Mouse (Mus musculus) limb, embryonic 15.5 days (tissue): ENCODE measurements around the gene Tefm. TPM values are rescaled to one million over a fixed set of nuclear protein-coding genes. Genes with fewer than 3 reads are reported as not detected.
A peak's percentile ranks its signal among the peaks of the same experiment; 100 is the strongest.
"Not testable (repeated sequence)": the region's sequence is repeated elsewhere in the genome, so short reads cannot be mapped to it uniquely, and the experiment has no call there.

ENCODE experiments used
- ATAC-seq: fragments of 200-750 bp; cut with Nextera tagmentation; 2 replicates; pipeline ENCODE4 v1.8.0; 2017; ENCODE audit warnings: low read depth, moderate TSS enrichment; ENCODE audit not compliant: insufficient number of reproducible peaks, low FRiP score, low TSS enrichment
- H3K27ac ChIP-seq: fragments of 300-500 bp; sonication (generic); 2 replicates; pipeline ENCODE4 v1.5.1; 2015; ENCODE audit warnings: moderate library complexity, mild to moderate bottlenecking, inconsistent platforms
- H3K27me3 ChIP-seq: fragments of 300-500 bp; sonication (generic); 2 replicates; pipeline ENCODE4 v1.6.1; 2015; ENCODE audit warnings: inconsistent platforms
- H3K36me3 ChIP-seq: fragments of 300-500 bp; sonication (generic); 2 replicates; pipeline ENCODE4 v1.6.1; 2015; ENCODE audit warnings: inconsistent platforms
- H3K4me1 ChIP-seq: fragments of 300-500 bp; sonication (generic); 2 replicates; pipeline ENCODE4 v1.6.1; 2015; ENCODE audit warnings: inconsistent platforms
- H3K4me2 ChIP-seq: fragments of 300-500 bp; sonication (generic); 2 replicates; pipeline ENCODE4 v1.6.1; 2015; ENCODE audit warnings: mild to moderate bottlenecking, inconsistent platforms
- H3K4me3 ChIP-seq: fragments of 300-500 bp; sonication (generic); 2 replicates; pipeline ENCODE4 v1.5.1; 2015; ENCODE audit warnings: mild to moderate bottlenecking, inconsistent platforms
- H3K9ac ChIP-seq: fragments of 300-500 bp; sonication (generic); 2 replicates; pipeline ENCODE4 v1.6.1; 2015; ENCODE audit warnings: inconsistent platforms
- H3K9me3 ChIP-seq: fragments of 300-500 bp; sonication (generic); 2 replicates; pipeline ENCODE4 v1.6.1; 2016; ENCODE audit warnings: inconsistent platforms
- WGBS: fragments of 180-500 bp; shearing (Covaris S2); methylation state at CpG from one replicate; pipeline ENCODE4 v1.1.7; 2015; 5-methylcytosine and 5-hydroxymethylcytosine counted together
- polyA plus RNA-seq: library from polyadenylated mRNA; unstranded; fragments of >200 nt; fragmentation: Nextera tagmentation; extraction: Ambion mirVana; gene quantifications from 2 replicates; pipeline ENCODE4 v1.2.1, GENCODE M21; 2015

The Tefm gene
- polyA plus RNA-seq, 1 experiment from 2014 or later: 27.1 TPM

- H3K9ac ChIP-seq: peak overlapping the region; percentile 44; the same call in 1 of the 2 replicates
- no peak for ATAC-seq
- WGBS: 29% methylated on average over 25 of the region's 25 CpGs
- no peaks in the 10 kb centered on the region for H3K9me3 ChIP-seq
- H3K4me3 ChIP-seq: peak overlapping the region; percentile 51
- H3K4me2 ChIP-seq: peak overlapping the region; percentile 86
- no peak overlapping the region for H3K27ac ChIP-seq
- H3K4me1 ChIP-seq: peaks cover 11% of the 10 kb centered on the region
- H3K27me3 ChIP-seq: peaks cover 43% of the 10 kb centered on the region
- H3K36me3 ChIP-seq: no peaks in the 10 kb centered on the region
These were observed 12.5 kb upstream of the Tefm start for GRCm38 (mm10) chr11:80154501-80154900.

DNA sequence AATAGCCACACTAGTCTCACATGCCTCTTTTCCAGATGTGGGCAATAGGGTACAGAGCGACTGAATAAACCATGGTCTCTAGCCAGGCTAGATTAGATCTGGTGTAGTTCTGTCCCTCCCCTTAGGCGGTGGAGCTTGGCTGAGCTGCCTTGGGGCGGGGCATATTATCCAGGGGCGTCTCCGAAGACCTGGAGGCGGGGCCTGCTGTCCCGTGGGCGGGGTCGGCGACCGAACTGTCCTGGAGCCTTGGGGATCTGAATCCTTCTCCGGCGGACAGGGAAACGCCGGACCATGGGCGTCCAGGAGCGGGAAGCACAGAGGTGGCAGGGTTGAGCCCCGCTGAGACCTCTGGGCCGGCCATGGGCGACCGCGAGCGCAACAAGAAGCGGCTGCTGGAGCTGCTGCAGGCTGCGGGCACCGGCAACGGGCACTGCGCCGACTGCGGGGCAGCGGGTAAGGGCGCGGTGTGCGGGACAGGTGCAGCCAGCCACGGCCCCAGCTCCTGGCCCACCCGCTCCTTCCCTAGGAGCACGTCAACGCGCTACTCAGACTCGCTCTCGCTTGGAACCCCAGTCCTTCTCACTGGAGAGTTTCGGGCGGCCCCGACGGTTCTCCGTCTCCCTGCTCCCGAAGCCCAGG is 12.0 kb upstream of the Tefm start, which contains the start of gene Adap2:
Adap2 (plus strand) TSS at position 249 of the 639 bp plus-strand sequence.
- ATAC-seq: peak; percentile 67
- peaks cover 11% of the 10 kb centered on the region for H3K4me1 ChIP-seq
- no peak within 1 kb of the TSS for H3K27ac ChIP-seq

DNA sequence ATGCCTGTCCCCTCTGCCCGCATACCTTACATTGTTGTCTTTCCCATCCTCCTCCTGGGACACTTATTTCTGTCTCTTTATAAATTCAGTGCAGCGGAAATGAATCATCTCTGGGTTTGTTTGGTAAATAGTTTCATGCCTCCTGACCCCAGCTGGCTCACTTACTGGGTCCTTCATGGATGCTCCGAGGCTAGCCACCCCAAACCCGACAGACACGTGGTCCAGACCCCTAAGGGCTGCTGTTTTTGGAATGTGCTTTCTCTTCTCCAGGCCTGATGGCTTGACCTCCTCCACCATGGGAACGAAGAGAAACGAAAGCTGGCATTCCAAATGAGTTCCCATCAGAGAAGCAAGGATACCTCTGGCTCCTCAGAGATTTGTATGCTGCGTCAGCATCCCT is 10.4 kb upstream of the Tefm start:
- Histone ChIP-seq H3K9ac (no peak overlapping the region), H3K4me3 (no peak overlapping the region), H3K27me3 (peaks cover 43% of the 10 kb centered on the region), H3K4me1 (peaks cover 11% of the 10 kb centered on the region), H3K36me3 (no peaks in the 10 kb centered on the region), H3K4me2 (no peak overlapping the region), H3K27ac (no peak overlapping the region), H3K9me3 (no peaks in the 10 kb centered on the region)
- ATAC-seq: no peak
- 69% methylated on average over 8 of the region's 8 CpGs for WGBS

More for the DNA sequence above, 12.0 kb upstream of the Tefm start, which contains the start of gene Adap2:
- H3K4me3 ChIP-seq: peak within 1 kb of the TSS; percentile 51
- no peaks in the 10 kb centered on the region for H3K36me3 ChIP-seq
- 2% methylated on average over 45 of the region's 47 CpGs for WGBS
- no peaks in the 10 kb centered on the region for H3K9me3 ChIP-seq
- peak within 1 kb of the TSS; percentile 86 for H3K4me2 ChIP-seq
- peaks cover 43% of the 10 kb centered on the region for H3K27me3 ChIP-seq
- H3K9ac ChIP-seq: peak within 1 kb of the TSS; percentile 44

GRCm38 (mm10) chr11:80151541-80151940 is 9.6 kb upstream of the Tefm start:
- no peaks in the 10 kb centered on the region for H3K36me3 ChIP-seq
- H3K4me3 ChIP-seq: no peak overlapping the region
- no peaks in the 10 kb centered on the region for H3K9me3 ChIP-seq
- no peak overlapping the region for H3K27ac ChIP-seq
- WGBS: 64% methylated on average over 2 of the region's 2 CpGs
- no peak overlapping the region for H3K4me2 ChIP-seq
- no peak overlapping the region for H3K9ac ChIP-seq
- H3K27me3 ChIP-seq: peaks cover 43% of the 10 kb centered on the region
- H3K4me1 ChIP-seq: peaks cover 11% of the 10 kb centered on the region
- ATAC-seq: no peak

DNA sequence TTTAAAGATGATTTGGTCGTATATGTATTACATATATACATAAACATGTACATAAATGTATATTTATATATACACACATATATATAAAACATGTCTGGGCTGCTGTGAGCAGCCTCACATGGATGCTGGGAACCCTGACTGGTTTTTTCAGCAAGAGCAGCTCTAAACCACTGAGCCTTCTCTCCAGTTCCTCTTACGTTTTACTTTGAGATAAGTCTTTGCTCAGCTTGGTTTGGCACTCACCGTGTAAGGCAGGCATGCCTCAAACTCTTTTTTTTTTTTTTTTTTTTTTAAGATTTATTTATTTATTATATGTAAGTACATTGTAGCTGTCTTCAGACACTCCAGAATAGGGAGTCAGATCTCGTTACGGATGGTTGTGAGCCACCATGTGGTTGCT is 8.6 kb upstream of the Tefm start:
- Histone ChIP-seq H3K9me3 (no peaks in the 10 kb centered on the region), H3K9ac (no peak overlapping the region), H3K27me3 (peaks cover 36% of the 10 kb centered on the region), H3K36me3 (no peaks in the 10 kb centered on the region), H3K4me1 (peaks cover 11% of the 10 kb centered on the region), H3K4me3 (no peak overlapping the region), H3K27ac (no peak overlapping the region), H3K4me2 (no peak overlapping the region)
- ATAC-seq: no peak
- WGBS: 75% methylated on average over 5 of the region's 5 CpGs

DNA sequence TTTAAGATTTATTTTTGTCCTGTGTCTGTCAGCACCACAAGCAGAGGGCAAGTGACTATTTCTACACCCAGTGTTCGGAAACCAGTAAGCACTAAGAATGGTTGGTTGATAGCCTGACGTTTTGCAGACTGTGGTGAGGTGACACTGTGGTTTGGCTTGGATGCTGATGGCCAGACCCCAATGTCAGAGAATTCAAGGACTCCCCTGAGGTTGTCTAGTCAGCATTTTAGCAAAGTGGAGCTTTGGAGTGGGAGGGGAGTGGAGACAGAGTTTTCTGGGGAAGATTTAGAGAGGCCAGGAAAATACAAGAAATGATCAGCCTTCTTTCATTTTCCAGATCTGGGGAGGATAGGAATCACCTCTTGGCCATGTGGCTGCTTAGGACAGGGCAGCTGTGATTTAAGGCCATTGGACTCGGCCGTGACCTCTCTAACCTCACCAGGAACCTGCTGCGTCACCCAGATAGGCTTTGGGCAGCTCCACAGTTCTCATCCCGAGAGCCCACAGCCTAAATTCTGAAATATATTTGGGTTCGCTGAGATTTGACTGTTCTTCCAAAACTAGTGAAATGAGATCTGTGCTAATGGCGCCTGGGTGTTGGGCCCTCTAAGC is 7.5 kb upstream of the Tefm start:
- H3K36me3 ChIP-seq: no peaks in the 10 kb centered on the region
- no peak overlapping the region for H3K9ac ChIP-seq
- ATAC-seq: no peak
- H3K9me3 ChIP-seq: no peaks in the 10 kb centered on the region
- 80% methylated on average over 8 of the region's 8 CpGs for WGBS
- H3K27ac ChIP-seq: no peak overlapping the region
- peaks cover 10% of the 10 kb centered on the region for H3K4me1 ChIP-seq
- H3K4me3 ChIP-seq: no peak overlapping the region
- H3K27me3 ChIP-seq: peaks cover 25% of the 10 kb centered on the region
- no peak overlapping the region for H3K4me2 ChIP-seq

DNA sequence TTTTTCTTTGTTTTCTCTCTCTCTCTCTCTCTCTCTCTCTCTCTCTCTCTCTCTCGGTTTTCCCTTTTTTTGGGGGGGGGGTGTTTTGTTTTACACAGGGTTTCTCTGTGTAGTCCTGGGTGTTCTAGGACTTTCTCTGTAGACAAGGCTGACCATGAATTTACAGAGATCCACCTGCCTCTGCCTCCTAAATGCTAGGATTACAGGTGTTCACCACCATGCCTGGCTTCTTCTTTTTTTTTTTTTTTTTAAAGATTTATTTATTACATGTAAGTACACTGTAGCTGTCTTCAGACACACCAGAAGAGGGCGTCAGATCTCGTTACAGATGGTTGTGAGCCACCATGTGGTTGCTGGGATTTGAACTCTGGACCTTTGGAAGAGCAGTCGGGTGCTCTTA is 7.0 kb upstream of the Tefm start:
- not testable (repeated sequence) for H3K4me2 ChIP-seq, ATAC-seq, H3K4me1 ChIP-seq, H3K4me3 ChIP-seq, H3K9ac ChIP-seq, H3K27ac ChIP-seq, H3K9me3 ChIP-seq, H3K36me3 ChIP-seq
- WGBS: 51% methylated on average over 2 of the region's 4 CpGs
- peaks cover 20% of the 10 kb centered on the region for H3K27me3 ChIP-seq

- H3K27me3 ChIP-seq: peaks cover 13% of the 10 kb centered on the region
- no peak for ATAC-seq
- no peak overlapping the region for H3K9ac ChIP-seq
- H3K4me3 ChIP-seq: no peak overlapping the region
- H3K4me1 ChIP-seq: no peaks in the 10 kb centered on the region
- H3K9me3 ChIP-seq: no peaks in the 10 kb centered on the region
- no peak overlapping the region for H3K27ac ChIP-seq
- H3K4me2 ChIP-seq: no peak overlapping the region
- WGBS: 28% methylated on average over 1 of the region's 1 CpGs
- H3K36me3 ChIP-seq: no peaks in the 10 kb centered on the region
These were observed 6.3 kb upstream of the Tefm start for GRCm38 (mm10) chr11:80148313-80148712.

DNA sequence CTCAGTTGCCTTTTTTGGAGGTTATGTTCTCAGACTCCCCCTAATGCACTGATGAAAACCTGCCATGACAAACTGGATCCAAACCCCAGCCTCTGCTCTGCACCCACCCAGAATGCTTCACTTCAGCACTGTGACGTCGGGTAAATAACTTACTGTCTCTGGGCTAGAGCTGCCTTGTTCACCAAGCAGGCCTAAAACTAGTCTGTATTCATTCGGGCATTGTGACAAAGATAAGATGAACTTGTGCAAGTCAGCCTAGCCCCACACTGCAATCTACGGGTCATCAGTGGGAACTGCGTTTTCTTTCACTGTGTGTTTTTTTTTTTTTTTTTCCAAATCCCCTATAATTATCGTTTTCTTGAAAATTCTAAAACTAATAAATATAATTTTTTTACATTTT is 5.8 kb upstream of the Tefm start:
- H3K9me3 ChIP-seq: no peaks in the 10 kb centered on the region
- ATAC-seq: no peak
- peaks cover 8% of the 10 kb centered on the region for H3K27me3 ChIP-seq
- no peak overlapping the region for H3K27ac ChIP-seq
- no peak overlapping the region for H3K4me3 ChIP-seq
- 73% methylated on average over 6 of the region's 6 CpGs for WGBS
- no peaks in the 10 kb centered on the region for H3K36me3 ChIP-seq
- no peak overlapping the region for H3K4me2 ChIP-seq
- H3K4me1 ChIP-seq: peaks cover 4% of the 10 kb centered on the region; the same call in 1 of the 2 replicates
- H3K9ac ChIP-seq: no peak overlapping the region

- H3K9ac ChIP-seq: no peak overlapping the region
- no peaks in the 10 kb centered on the region for H3K27me3 ChIP-seq
- H3K9me3 ChIP-seq: no peaks in the 10 kb centered on the region
- ATAC-seq: no peak
- H3K27ac ChIP-seq: no peak overlapping the region
- H3K4me3 ChIP-seq: no peak overlapping the region
- no peak overlapping the region for H3K4me2 ChIP-seq
- WGBS: 49% methylated on average over 10 of the region's 10 CpGs
- H3K4me1 ChIP-seq: peaks cover 11% of the 10 kb centered on the region
- no peaks in the 10 kb centered on the region for H3K36me3 ChIP-seq
These were observed 3.9 kb upstream of the Tefm start for GRCm38 (mm10) chr11:80145787-80146275.

DNA sequence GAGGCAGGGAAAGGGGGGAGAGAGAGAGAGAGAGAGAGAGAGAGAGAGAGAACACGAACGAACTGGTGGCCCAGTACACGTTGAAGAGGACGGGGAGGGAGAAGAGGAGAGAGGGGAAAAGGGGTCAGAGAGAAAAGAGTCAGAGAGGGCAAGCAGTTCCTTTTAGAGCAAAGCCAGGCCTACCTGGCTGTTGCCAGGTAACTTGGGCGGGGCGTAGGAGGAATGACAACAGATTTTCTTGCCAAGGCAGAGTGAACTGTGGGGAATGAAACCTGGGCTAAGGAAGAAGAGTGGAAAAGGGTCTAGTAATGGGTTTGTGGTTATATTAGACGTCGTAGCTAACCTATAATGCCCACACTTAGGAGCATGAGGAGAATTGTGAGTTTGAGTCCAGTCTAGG is 897 bp upstream of the Tefm start:
- ATAC-seq: no peak
- Histone ChIP-seq H3K27ac (no peak overlapping the region), H3K9me3 (no peaks in the 10 kb centered on the region), H3K4me1 (peaks cover 12% of the 10 kb centered on the region), H3K27me3 (no peaks in the 10 kb centered on the region), H3K36me3 (peaks cover 20% of the 10 kb centered on the region), H3K9ac (no peak overlapping the region), H3K4me2 (peak overlapping the region; percentile 57), H3K4me3 (peak overlapping the region; percentile 74; the same call in 1 of the 2 replicates)
- 40% methylated on average over 8 of the region's 8 CpGs for WGBS

GRCm38 (mm10) chr11:80137773-80138172 is 4.2 kb downstream of the Tefm start:
- Histone ChIP-seq H3K4me1 (peaks cover 8% of the 10 kb centered on the region), H3K27me3 (no peaks in the 10 kb centered on the region), H3K27ac (no peak overlapping the region), H3K9me3 (no peaks in the 10 kb centered on the region), H3K36me3 (peaks cover 49% of the 10 kb centered on the region), H3K9ac (no peak overlapping the region), H3K4me3 (no peak overlapping the region), H3K4me2 (no peak overlapping the region)
- no peak for ATAC-seq
- 88% methylated on average over 5 of the region's 5 CpGs for WGBS
